Mouse (Mus musculus): ENCODE measurements around the gene Lpar3.

DNA sequence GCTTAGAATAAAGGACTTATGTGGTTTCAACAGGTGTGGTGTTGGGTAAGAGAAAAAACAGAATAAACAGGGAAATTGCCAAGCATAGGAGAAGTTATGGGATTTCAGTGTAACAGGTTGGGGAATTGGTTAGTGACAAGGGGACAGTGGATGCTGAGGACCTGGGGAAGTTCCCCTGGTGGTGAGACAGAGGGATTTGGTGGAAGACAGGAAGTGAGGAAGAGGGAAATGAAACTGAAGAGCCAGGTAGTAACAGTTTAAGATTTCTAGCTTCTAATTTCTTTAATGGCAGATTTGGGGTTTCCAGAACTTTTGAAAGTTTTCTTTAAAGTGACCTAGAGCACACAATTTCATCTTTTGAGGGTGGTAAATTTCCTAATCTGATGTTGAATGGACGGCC lies 23.9 kb downstream of the Lpar3 start:
- TF ChIP-seq CTCF (conservative IDR thresholded peaks at IDR 0.05; ENCODE audit: low read length) (no peak), NANOG (IDR thresholded peaks at IDR 0.05; ENCODE audit: borderline replicate concordance, low read length) (no peak), POU5F1 (IDR thresholded peaks at IDR 0.05; ENCODE audit: borderline replicate concordance, low read length) (no peak)

Measured in E14TG2a.4 (cell line).